Mouse (Mus musculus): Measurements from ENCODE around the gene Chek2.

DNA sequence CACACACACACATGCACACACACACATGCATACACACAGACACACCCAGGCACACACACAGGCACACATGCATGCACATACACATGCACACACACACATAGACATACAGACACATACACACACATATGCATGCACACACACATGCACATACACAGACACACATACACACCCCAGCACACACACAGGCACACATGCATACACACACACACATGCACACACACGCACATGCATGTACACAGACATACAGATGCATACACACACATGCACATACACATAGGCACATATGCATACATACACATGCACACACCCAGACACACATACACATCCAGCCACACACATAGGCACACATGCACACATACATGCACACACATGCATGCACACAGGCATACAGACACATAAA lies 66.9 kb downstream of the Chek2 start:
- TF ChIP-seq GATA1 (IDR thresholded peaks at IDR 0.05; ENCODE audit: low read length) (no peak), TAL1 (IDR thresholded peaks at IDR 0.05; ENCODE audit: low read length) (no peak)
